Mouse (Mus musculus): ENCODE data around the gene Ncapd2. TPM values are rescaled to one million over a fixed set of nuclear protein-coding genes. Genes with fewer than 3 reads are reported as not detected.

Ncapd2 gene
- 17.6 and 23.0 TPM in 2 replicates for polyA plus RNA-seq (2015; fragmentation: Nextera tagmentation; extraction: Ambion mirVana)

DNA sequence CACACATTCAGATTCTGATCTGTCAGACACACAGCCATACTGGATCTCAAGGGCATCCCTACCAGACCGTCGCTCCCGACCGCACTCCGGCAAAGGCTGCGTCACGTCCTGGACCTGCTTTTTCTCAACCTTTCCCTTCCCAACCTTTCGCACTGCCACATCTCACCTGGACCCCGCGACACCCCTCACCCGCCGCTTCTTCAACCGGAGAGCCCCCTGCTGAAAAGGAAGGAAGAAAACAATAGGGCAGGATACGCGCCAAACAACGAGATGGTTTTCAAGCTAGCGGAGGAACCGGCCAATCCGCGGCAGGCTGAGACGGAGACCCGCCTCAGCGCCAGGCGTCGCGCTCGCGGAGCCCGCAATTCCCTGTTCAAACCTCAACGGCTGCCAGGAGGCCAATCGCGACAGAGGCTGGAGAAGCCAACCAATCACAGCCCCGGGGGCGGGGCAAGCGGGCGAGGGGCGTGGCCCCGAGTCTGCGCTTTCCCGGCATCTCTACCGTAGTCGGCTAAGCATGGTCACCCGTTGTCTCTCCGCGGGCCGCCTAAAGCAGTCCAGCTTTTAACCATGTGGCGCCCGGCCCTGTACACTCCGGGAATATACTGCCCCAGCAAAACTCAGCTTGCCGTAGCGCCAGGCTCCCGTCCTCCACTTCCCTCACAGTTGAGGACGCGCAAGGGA, at the start of gene Ncapd2, which contains the start of gene Mrpl51:
Gene Ncapd2 (minus strand): TSS at position 370 of the 684 bp plus-strand sequence.
Gene Mrpl51 (plus strand): TSS at position 470 of the 684 bp plus-strand sequence.

DNA sequence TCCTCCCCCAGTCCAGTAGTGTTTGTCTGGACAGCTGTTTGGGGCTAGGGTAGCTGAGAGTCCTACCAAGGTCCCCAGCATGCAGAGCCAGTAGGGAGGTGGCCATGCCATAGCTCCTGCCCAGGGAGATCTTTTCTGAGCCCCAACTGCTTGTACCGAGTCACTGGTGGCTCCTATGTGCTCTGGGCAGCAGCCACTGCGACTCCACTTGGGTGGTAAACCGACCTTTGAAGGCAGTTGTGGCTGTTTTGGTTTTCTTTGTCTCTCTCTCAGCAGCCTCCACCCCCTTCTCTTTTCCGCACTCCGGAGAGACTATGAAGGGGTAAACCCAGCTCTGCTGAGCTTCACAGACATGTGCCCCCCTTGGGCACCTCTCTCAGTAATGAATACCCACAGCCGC, 45.3 kb upstream of the Ncapd2 start, which contains the start of gene Cd27:
Gene Cd27 (minus strand): TSS at position 229 of the 400 bp plus-strand sequence.

DNA sequence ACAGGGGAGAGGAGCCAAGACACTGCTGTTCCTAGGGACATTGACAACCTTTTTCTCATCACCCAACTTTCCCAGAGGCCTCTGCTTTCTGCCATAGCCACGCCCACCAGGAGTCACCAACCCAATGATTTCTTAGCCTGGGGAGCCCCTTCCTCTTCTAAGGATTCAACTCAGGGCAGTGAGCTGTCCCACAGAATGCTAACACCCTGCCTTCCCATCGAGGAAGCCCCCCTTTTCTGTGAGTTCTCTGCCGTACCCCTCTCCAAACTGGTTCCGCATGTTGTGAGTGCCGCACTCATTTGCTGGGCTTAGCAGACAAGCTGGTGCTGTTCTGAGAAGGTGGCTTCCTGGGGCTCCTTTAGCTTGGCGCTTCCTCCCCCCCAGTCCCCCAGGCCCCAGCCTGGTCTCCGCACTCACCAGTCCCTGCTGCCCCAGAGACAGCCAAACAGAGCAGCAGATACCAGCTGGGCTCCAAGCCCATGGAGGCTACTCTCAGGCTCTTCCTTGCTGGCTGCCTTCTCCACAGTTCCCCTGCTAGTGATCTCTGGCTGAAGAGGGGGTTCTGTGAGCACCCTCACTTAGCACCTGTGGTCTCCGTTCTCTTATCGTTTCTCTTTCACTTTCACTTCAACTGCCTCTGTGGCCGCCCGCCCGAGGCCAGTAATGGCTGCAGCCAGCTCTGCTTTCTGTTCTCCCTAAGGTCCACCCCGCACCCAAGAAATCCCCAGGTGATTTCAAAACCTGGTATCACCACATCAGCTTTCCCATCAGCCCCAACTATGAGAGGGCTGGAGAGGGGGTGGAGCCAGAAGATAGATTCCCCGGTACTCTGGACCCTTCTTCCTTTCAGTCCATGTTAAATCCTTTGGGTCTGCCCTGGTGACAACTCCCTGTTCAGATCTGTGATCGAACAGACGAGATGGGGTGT, 39.9 kb upstream of the Ncapd2 start, which contains the start of gene Tapbpl:
Gene Tapbpl (minus strand): TSS at position 744 of the 928 bp plus-strand sequence.

DNA sequence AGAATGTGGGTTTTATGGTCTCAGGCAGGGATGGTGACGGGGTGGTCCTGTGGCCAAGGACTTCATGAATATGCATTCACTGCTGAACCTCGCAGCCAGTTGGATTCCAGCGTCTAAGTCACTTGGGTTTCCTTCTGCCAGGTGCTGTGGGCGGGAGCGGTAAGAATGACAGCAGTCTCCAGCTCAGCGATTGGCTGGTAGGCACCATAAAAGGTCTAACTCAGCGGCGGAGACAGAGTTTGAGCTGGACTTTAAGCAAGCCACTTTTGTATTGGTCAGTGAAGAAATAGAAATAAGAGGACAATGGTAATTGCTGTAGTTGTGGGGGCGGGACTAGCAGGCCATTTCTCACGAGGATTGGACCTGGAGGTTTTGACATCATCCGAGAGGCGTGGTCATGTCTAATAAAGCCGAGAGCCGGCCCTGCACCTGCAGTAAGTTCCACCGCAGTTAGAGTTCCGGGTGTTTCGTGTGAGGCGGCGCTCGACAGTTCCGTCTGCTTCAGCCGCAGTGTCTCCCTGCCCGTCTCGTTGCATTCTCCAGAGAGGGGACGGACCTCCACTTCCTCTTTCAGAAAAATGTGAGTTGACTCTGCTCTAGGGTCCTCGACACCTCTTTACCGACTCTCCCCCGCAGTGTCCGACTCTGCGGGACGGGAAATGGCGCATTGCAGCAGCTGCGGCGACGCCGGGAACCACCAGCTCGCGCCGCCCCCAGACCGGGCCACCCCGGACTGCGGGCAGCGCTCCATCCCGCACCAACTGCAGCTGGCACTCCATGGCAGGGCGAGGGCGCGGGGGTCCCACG, 23.9 kb upstream of the Ncapd2 start, which contains the start of gene Vamp1:
Gene Vamp1 (plus strand): TSS at position 404 of the 807 bp plus-strand sequence.

DNA sequence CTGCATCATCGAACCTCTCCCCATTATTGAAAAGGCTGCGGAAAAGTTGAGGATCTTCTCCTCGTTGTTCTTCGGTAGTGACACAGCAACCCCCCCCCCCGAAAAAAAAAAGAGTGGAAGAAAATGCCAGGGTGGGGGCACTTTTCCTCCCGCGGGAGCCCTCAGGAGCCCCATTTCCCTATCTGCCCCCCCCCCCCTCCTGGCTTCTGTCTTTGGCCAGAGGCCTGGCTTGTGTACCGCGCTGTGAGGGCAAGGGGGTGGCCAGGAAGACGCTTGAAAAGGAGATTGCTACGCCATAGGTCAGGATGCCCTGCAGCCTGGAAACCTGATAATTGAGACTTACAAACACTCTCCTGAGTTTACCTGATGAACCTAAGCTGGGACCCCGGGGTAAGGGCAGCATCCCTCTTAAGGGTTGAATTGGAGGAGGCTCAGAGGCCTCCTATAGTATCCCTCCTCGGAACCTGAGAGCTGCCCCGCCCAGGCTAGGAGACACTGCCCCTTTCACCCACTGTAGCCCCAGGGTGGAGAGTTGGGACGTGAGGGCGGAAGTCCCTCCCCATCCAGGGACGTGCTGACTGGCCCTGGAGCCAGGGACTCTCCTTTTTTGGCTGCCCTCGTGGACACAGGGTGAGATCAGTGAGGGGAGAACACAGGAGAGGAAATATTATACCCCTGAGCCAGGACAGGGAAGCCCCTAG, 25.3 kb downstream of the Ncapd2 start, which contains the start of gene Gapdh:
Gene Gapdh (minus strand): TSS at position 417 of the 701 bp plus-strand sequence.

DNA sequence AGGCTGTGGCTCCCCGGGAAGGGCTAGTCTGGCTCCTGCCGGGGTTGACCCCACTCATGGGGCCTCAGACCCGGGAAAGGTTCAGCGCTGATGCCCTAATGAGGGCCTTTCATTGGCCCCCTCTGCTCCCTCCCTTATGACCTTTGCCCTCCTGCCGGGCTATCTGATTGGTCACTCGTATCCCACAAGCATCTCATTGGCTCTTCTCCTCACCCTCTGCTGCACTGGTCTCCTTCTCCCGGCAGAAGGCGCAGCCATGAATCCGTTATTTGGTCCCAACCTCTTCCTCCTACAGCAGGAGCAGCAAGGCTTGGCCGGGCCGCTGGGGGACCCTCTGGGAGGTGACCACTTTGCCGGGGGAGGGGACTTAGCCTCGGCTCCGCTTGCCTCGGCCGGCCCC, 46.5 kb downstream of the Ncapd2 start, which contains the start of gene Iffo1:
Gene Iffo1 (plus strand): TSS at position 241 of the 400 bp plus-strand sequence.

DNA sequence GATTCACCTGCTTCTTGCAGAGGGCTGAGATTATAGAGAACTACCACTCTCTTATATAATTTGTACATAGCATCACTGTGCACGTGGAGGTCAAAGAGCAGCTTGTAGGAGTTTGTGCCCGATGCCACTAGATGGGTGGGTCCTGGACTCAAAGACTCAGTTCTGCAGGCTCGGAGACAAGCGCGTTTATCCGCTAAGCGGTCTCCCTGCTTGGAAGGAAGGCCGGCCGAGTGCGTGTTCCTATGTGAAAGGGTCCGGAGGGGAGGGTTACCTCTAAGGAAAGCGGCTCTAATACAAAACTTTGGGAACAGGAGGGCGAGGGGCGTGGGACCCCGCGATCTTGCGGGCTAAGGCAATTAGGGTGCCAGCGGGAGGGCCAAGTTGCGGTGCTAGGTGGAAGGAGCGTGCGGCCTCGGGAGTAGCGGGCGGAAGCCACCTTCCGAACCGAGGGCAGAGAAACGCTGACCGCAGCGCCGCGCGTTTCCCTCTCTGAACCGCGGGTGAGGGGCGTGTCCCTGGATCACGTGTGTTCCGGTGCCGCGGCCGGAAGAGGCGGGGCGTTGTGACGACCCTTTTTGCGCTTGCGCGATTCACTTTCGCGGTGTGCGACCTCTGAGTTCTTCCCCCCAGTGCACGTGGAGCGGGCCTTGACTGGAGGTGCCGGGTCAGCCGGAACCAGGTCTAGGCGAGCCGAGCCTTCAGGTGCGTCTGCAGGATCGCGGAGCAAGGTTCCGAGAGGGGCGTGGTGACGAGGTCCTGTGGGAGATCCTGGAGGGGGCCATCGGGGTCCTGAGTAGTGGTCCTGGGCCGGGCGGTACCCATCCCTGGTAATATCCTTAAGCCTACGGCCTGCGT, 60.0 kb downstream of the Ncapd2 start, which contains the start of gene Nop2:
Gene Nop2 (plus strand): TSS at position 608 of the 855 bp plus-strand sequence.

Small RNA genes lying within 50 kb of the gene (microRNA-seq; reads per million reads assigned to microRNA genes)
- gene Mir3098 (not detected), gene Mir8113 (not detected)

Other genes starting within 250 kb of the Ncapd2 start
- gene Cops7a, start 226.2 kb downstream of the Ncapd2 start, polyA plus RNA-seq (2015; fragmentation: Nextera tagmentation; extraction: Ambion mirVana), result 111 and 114 TPM in 2 replicates
- gene Pianp, start 195.0 kb downstream of the Ncapd2 start, polyA plus RNA-seq (2015; fragmentation: Nextera tagmentation; extraction: Ambion mirVana), result 80.9 and 95.2 TPM in 2 replicates
- 13.6 and 13.7 TPM in 2 replicates for gene Zfp384, start 182.6 kb downstream of the Ncapd2 start, polyA plus RNA-seq (2015; fragmentation: Nextera tagmentation; extraction: Ambion mirVana)
- gene Ing4, start 151.9 kb downstream of the Ncapd2 start, polyA plus RNA-seq (2015; fragmentation: Nextera tagmentation; extraction: Ambion mirVana), result 91.2 and 93.6 TPM in 2 replicates
- 18.7 and 19.3 TPM in 2 replicates for gene Acrbp, start 142.0 kb downstream of the Ncapd2 start, polyA plus RNA-seq (2015; fragmentation: Nextera tagmentation; extraction: Ambion mirVana)
- 0.71 and 0.94 TPM in 2 replicates for gene Lpar5, start 123.8 kb downstream of the Ncapd2 start, polyA plus RNA-seq (2015; fragmentation: Nextera tagmentation; extraction: Ambion mirVana)
- 90.4 and 92.6 TPM in 2 replicates for gene Chd4, start 95.7 kb downstream of the Ncapd2 start, polyA plus RNA-seq (2015; fragmentation: Nextera tagmentation; extraction: Ambion mirVana)
- gene Nop2, start 59.8 kb downstream of the Ncapd2 start, polyA plus RNA-seq (2015; fragmentation: Nextera tagmentation; extraction: Ambion mirVana), result 37.5 and 39.7 TPM in 2 replicates
- gene Iffo1, start 46.5 kb downstream of the Ncapd2 start, polyA plus RNA-seq (2015; fragmentation: Nextera tagmentation; extraction: Ambion mirVana), result 24.5 and 27.5 TPM in 2 replicates
- 1,880 and 2,030 TPM in 2 replicates for gene Gapdh, start 25.2 kb downstream of the Ncapd2 start, polyA plus RNA-seq (2015; fragmentation: Nextera tagmentation; extraction: Ambion mirVana)
- 166 and 188 TPM in 2 replicates for gene Mrpl51, start 100 bp upstream of the Ncapd2 start, polyA plus RNA-seq (2015; fragmentation: Nextera tagmentation; extraction: Ambion mirVana)
- gene Vamp1, start 23.9 kb upstream of the Ncapd2 start, polyA plus RNA-seq (2015; fragmentation: Nextera tagmentation; extraction: Ambion mirVana), result 148 and 157 TPM in 2 replicates
- 7.7 and 9.3 TPM in 2 replicates for gene Tapbpl, start 40.2 kb upstream of the Ncapd2 start, polyA plus RNA-seq (2015; fragmentation: Nextera tagmentation; extraction: Ambion mirVana)
- gene Cd27, start 45.3 kb upstream of the Ncapd2 start, polyA plus RNA-seq (2015; fragmentation: Nextera tagmentation; extraction: Ambion mirVana), result 2.5 TPM in 2 replicates
- gene Tuba3a, start 94.3 kb upstream of the Ncapd2 start, polyA plus RNA-seq (2015; fragmentation: Nextera tagmentation; extraction: Ambion mirVana), result not detected in 2 replicates
- gene Ltbr, start 122.2 kb upstream of the Ncapd2 start, polyA plus RNA-seq (2015; fragmentation: Nextera tagmentation; extraction: Ambion mirVana), result 17.2 and 19.2 TPM in 2 replicates
- 1.2 and 1.6 TPM in 2 replicates for gene Scnn1a, start 129.0 kb upstream of the Ncapd2 start, polyA plus RNA-seq (2015; fragmentation: Nextera tagmentation; extraction: Ambion mirVana)
- gene Tnfrsf1a, start 157.7 kb upstream of the Ncapd2 start, polyA plus RNA-seq (2015; fragmentation: Nextera tagmentation; extraction: Ambion mirVana), result 16.0 and 20.3 TPM in 2 replicates
- 0.18 and 0.23 TPM in 2 replicates for gene Plekhg6, start 189.1 kb upstream of the Ncapd2 start, polyA plus RNA-seq (2015; fragmentation: Nextera tagmentation; extraction: Ambion mirVana)

All from neural tube, postnatal 0 days (tissue).